Mouse (Mus musculus) stomach, embryonic 16.5 days (tissue): ENCODE measurements at regions not wholly inside any gene's neighbourhood (a gene's known extent, or its start where the extent isn't known, plus 50 kb on each side); places are given as distances from the start of the nearest gene placed in this dataset.
A peak's percentile ranks its signal among the peaks of the same experiment; 100 is the strongest.

ENCODE experiments used
- ATAC-seq: fragments of 200-750 bp; cut with Nextera tagmentation; 2 replicates; pipeline ENCODE4 v1.8.0; 2017; ENCODE audit warnings: moderate number of reproducible peaks, moderate TSS enrichment; ENCODE audit not compliant: insufficient read depth, low FRiP score
- H3K27ac ChIP-seq: fragments of 300-500 bp; sonication (generic); 2 replicates; pipeline ENCODE4 v1.5.1; 2014; ENCODE audit warnings: low read length
- H3K27me3 ChIP-seq: fragments of 300-500 bp; sonication (generic); 2 replicates; pipeline ENCODE4 v1.6.1; 2014; ENCODE audit warnings: low read length, control low read depth, mixed read lengths; ENCODE audit not compliant: control insufficient read depth, insufficient read depth
- H3K36me3 ChIP-seq: fragments of 300-500 bp; sonication (generic); 2 replicates; pipeline ENCODE4 v1.6.1; 2014; ENCODE audit warnings: low read length; ENCODE audit not compliant: control insufficient read depth, insufficient read depth
- H3K4me1 ChIP-seq: fragments of 300-500 bp; sonication (generic); 2 replicates; pipeline ENCODE4 v1.6.1; 2014; ENCODE audit warnings: low read length, control low read depth, mixed read lengths; ENCODE audit not compliant: control insufficient read depth, insufficient read depth
- H3K4me2 ChIP-seq: fragments of 300-500 bp; sonication (generic); 2 replicates; pipeline ENCODE4 v1.6.1; 2014; ENCODE audit warnings: low read depth, low read length, mixed read lengths
- H3K4me3 ChIP-seq: fragments of 300-500 bp; sonication (generic); replicated peaks from 2 replicates; pipeline ENCODE4 v1.5.1; 2014; ENCODE audit warnings: mild to moderate bottlenecking, low read length
- H3K9ac ChIP-seq: fragments of 300-500 bp; sonication (generic); 2 replicates; pipeline ENCODE4 v1.6.1; 2014; ENCODE audit warnings: low read length
- H3K9me3 ChIP-seq: fragments of 300-500 bp; sonication (generic); replicated peaks from 2 replicates; pipeline ENCODE4 v1.6.1; 2016; ENCODE audit warnings: low read length, control low read depth; ENCODE audit not compliant: control insufficient read depth
- WGBS: fragments of 180-500 bp; shearing (Covaris S2); extraction: QIAGEN DNeasy Blood & Tissue Kit; methylation state at CpG from one replicate; pipeline ENCODE4 v1.1.7; 2014; 5-methylcytosine and 5-hydroxymethylcytosine counted together

GRCm38 (mm10) chr5:148634919-148635356 is 82.3 kb upstream of the Ubl3 start:
- Histone ChIP-seq H3K27ac (no peak overlapping the region), H3K27me3 (no peaks in the 10 kb centered on the region), H3K9me3 (no peaks in the 10 kb centered on the region), H3K36me3 (no peaks in the 10 kb centered on the region), H3K9ac (no peak overlapping the region), H3K4me2 (0 out of 2 replicates have a peak overlapping the region, but pooled peaks have one; percentile 3), H3K4me3 (no peak overlapping the region), H3K4me1 (peaks cover 14% of the 10 kb centered on the region; the same call in 1 of the 2 replicates)
- 45% methylated on average over 11 of the region's 11 CpGs for WGBS
- ATAC-seq, result peak; percentile 56; the same call in 1 of the 2 replicates

GRCm38 (mm10) chr5:148633999-148634398 is 81.4 kb upstream of the Ubl3 start:
- H3K4me2 ChIP-seq, result no peak overlapping the region
- 42% methylated on average over 5 of the region's 5 CpGs for WGBS
- H3K4me3 ChIP-seq, result no peak overlapping the region
- H3K4me1 ChIP-seq, result peaks cover 14% of the 10 kb centered on the region; the same call in 1 of the 2 replicates
- 0 out of 2 replicates have a peak overlapping the region, but pooled peaks have one; percentile 11 for H3K9ac ChIP-seq
- H3K9me3 ChIP-seq, result no peaks in the 10 kb centered on the region
- H3K27ac ChIP-seq, result peak overlapping the region; percentile 66
- no peaks in the 10 kb centered on the region for H3K36me3 ChIP-seq
- peak; percentile 28; the same call in 1 of the 2 replicates for ATAC-seq
- no peaks in the 10 kb centered on the region for H3K27me3 ChIP-seq

- Histone ChIP-seq H3K4me3 (no peak overlapping the region), H3K36me3 (no peaks in the 10 kb centered on the region), H3K27ac (no peak overlapping the region), H3K4me2 (no peak overlapping the region), H3K27me3 (no peaks in the 10 kb centered on the region), H3K4me1 (peaks cover 14% of the 10 kb centered on the region; the same call in 1 of the 2 replicates), H3K9me3 (no peaks in the 10 kb centered on the region), H3K9ac (no peak overlapping the region)
- ATAC-seq, result no peak
- WGBS, result 84% methylated on average over 6 of the region's 6 CpGs
Measured at GRCm38 (mm10) chr5:148633331-148633730, 80.7 kb upstream of the Ubl3 start.

GRCm38 (mm10) chr5:148632516-148633170 is 80.1 kb upstream of the Ubl3 start:
- Histone ChIP-seq H3K27me3 (no peaks in the 10 kb centered on the region), H3K4me2 (no peak overlapping the region), H3K4me1 (peaks cover 14% of the 10 kb centered on the region; the same call in 1 of the 2 replicates), H3K4me3 (no peak overlapping the region), H3K27ac (no peak overlapping the region), H3K9ac (no peak overlapping the region), H3K9me3 (no peaks in the 10 kb centered on the region), H3K36me3 (no peaks in the 10 kb centered on the region)
- ATAC-seq, result peak; percentile 45; the same call in 1 of the 2 replicates
- WGBS, result 33% methylated on average over 11 of the region's 11 CpGs

- ATAC-seq, result no peak
Measured at GRCm38 (mm10) chr5:148631566-148631965, 79.0 kb upstream of the Ubl3 start.

GRCm38 (mm10) chr5:148626014-148626413 is 73.4 kb upstream of the Ubl3 start:
- Histone ChIP-seq H3K4me2 (no peak overlapping the region), H3K9ac (no peak overlapping the region), H3K27ac (no peak overlapping the region), H3K4me3 (no peak overlapping the region), H3K9me3 (no peaks in the 10 kb centered on the region), H3K36me3 (no peaks in the 10 kb centered on the region), H3K4me1 (no peaks in the 10 kb centered on the region), H3K27me3 (no peaks in the 10 kb centered on the region)
- no peak for ATAC-seq
- 81% methylated on average over 5 of the region's 5 CpGs for WGBS

More at GRCm38 (mm10) chr5:148631566-148631965, 79.0 kb upstream of the Ubl3 start:
- peaks cover 14% of the 10 kb centered on the region; the same call in 1 of the 2 replicates for H3K4me1 ChIP-seq
- no peak overlapping the region for H3K4me2 ChIP-seq
- H3K4me3 ChIP-seq, result no peak overlapping the region
- no peaks in the 10 kb centered on the region for H3K27me3 ChIP-seq
- WGBS, result 81% methylated on average over 5 of the region's 5 CpGs
- H3K9ac ChIP-seq, result no peak overlapping the region
- no peaks in the 10 kb centered on the region for H3K9me3 ChIP-seq
- no peaks in the 10 kb centered on the region for H3K36me3 ChIP-seq
- no peak overlapping the region for H3K27ac ChIP-seq

GRCm38 (mm10) chr5:148624649-148625405 is 72.2 kb upstream of the Ubl3 start:
- Histone ChIP-seq H3K27me3 (no peaks in the 10 kb centered on the region), H3K4me3 (no peak overlapping the region), H3K4me1 (no peaks in the 10 kb centered on the region), H3K4me2 (no peak overlapping the region), H3K9ac (no peak overlapping the region), H3K9me3 (no peaks in the 10 kb centered on the region), H3K36me3 (no peaks in the 10 kb centered on the region), H3K27ac (no peak overlapping the region)
- WGBS, result 73% methylated on average over 21 of the region's 21 CpGs
- no peak for ATAC-seq

- H3K4me2 ChIP-seq, result no peak overlapping the region
- WGBS, result 50% methylated on average over 10 of the region's 10 CpGs
- no peak overlapping the region for H3K9ac ChIP-seq
- H3K27me3 ChIP-seq, result no peaks in the 10 kb centered on the region
- H3K27ac ChIP-seq, result no peak overlapping the region
- ATAC-seq, result no peak
- H3K9me3 ChIP-seq, result peaks cover 3% of the 10 kb centered on the region; the same call in 1 of the 2 replicates
- no peaks in the 10 kb centered on the region for H3K36me3 ChIP-seq
- no peaks in the 10 kb centered on the region; the same call in 1 of the 2 replicates for H3K4me1 ChIP-seq
- no peak overlapping the region for H3K4me3 ChIP-seq
Measured at GRCm38 (mm10) chr5:148620895-148621786, 68.6 kb upstream of the Ubl3 start.
